Mouse (Mus musculus) hindbrain, embryonic 13.5 days (tissue): ENCODE measurements around the gene Zcchc12. TPM values are rescaled to one million over a fixed set of nuclear protein-coding genes. Genes with fewer than 3 reads are reported as not detected.

Experiments used
- ATAC-seq: fragments of 200-750 bp; cut with Nextera tagmentation; 2 replicates; pipeline ENCODE4 v1.8.0; 2017; ENCODE audit warnings: moderate TSS enrichment; ENCODE audit not compliant: low FRiP score
- H3K27ac ChIP-seq: fragments of 300-500 bp; sonication (generic); 2 replicates; pipeline ENCODE4 v1.5.1; 2015; ENCODE audit warnings: inconsistent platforms, mild to moderate bottlenecking, moderate library complexity
- H3K27me3 ChIP-seq: fragments of 300-500 bp; sonication (generic); 2 replicates; pipeline ENCODE4 v1.6.1; 2015; ENCODE audit warnings: mild to moderate bottlenecking, inconsistent platforms
- H3K36me3 ChIP-seq: fragments of 300-500 bp; sonication (generic); 2 replicates; pipeline ENCODE4 v1.6.1; 2015; ENCODE audit warnings: mild to moderate bottlenecking, inconsistent platforms
- H3K4me1 ChIP-seq: fragments of 300-500 bp; sonication (generic); replicated peaks from 2 replicates; pipeline ENCODE4 v1.6.1; 2015; ENCODE audit warnings: inconsistent platforms
- H3K4me2 ChIP-seq: fragments of 300-500 bp; sonication (generic); 2 replicates; pipeline ENCODE4 v1.6.1; 2015; ENCODE audit warnings: inconsistent platforms, mild to moderate bottlenecking, moderate library complexity
- H3K4me3 ChIP-seq: fragments of 300-500 bp; sonication (generic); 2 replicates; pipeline ENCODE4 v1.5.1; 2015; ENCODE audit warnings: mild to moderate bottlenecking, inconsistent platforms
- H3K9ac ChIP-seq: fragments of 300-500 bp; sonication (generic); 2 replicates; pipeline ENCODE4 v1.6.1; 2015; ENCODE audit warnings: mild to moderate bottlenecking, inconsistent platforms
- H3K9me3 ChIP-seq: fragments of 300-500 bp; sonication (generic); 2 replicates; pipeline ENCODE4 v1.6.1; 2016; ENCODE audit warnings: inconsistent platforms
- WGBS: fragments of 180-500 bp; shearing (Covaris S2); methylation state at CpG from one replicate; pipeline ENCODE4 v1.1.7; 2015; 5-methylcytosine and 5-hydroxymethylcytosine counted together
- polyA plus RNA-seq: library from polyadenylated mRNA; unstranded; fragments of >200 nt; fragmentation: Nextera tagmentation; extraction: Ambion mirVana; gene quantifications from 2 replicates; pipeline ENCODE4 v1.2.1, GENCODE M21; 2015

Zcchc12 gene
- polyA plus RNA-seq, 1 experiment from 2014 or later = 175 TPM

DNA sequence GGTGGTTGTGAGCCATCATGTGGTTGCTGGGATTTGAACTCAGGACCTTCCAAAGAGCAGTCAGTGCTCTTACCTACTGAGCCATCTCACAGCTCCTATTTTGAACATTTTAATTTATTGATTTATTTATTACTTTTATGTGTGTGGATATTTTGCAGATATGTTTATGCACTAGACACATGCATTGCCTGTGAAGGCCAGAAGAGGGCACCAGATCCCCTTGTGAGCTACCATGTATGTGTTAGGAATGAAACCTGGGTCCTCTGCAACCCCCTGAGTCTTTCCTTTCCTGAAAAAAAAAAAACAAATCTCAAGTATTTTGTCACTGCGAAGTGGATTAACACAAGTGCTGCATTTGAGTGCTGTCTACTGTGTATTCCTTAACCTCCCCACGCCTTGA, 30.9 kb downstream of the Zcchc12 start:
- H3K9me3 ChIP-seq = no peaks in the 10 kb centered on the region
- H3K27me3 ChIP-seq = no peaks in the 10 kb centered on the region
- H3K27ac ChIP-seq = no peak overlapping the region
- H3K4me1 ChIP-seq = no peaks in the 10 kb centered on the region
- no peak overlapping the region for H3K9ac ChIP-seq
- no peaks in the 10 kb centered on the region for H3K36me3 ChIP-seq
- ATAC-seq = no peak
- no peak overlapping the region for H3K4me3 ChIP-seq
- WGBS = 42% methylated on average over 2 of the region's 2 CpGs
- no peak overlapping the region for H3K4me2 ChIP-seq

GRCm38 (mm10) chrX:36228861-36229260, 33.2 kb downstream of the Zcchc12 start:
- no peak overlapping the region for H3K27ac ChIP-seq
- H3K27me3 ChIP-seq = no peaks in the 10 kb centered on the region
- H3K36me3 ChIP-seq = no peaks in the 10 kb centered on the region
- H3K9me3 ChIP-seq = no peaks in the 10 kb centered on the region
- no peak overlapping the region for H3K4me3 ChIP-seq
- H3K4me1 ChIP-seq = no peaks in the 10 kb centered on the region
- no peak overlapping the region for H3K4me2 ChIP-seq
- no peak for ATAC-seq
- no peak overlapping the region for H3K9ac ChIP-seq
- WGBS = 65% methylated on average over 7 of the region's 7 CpGs

DNA sequence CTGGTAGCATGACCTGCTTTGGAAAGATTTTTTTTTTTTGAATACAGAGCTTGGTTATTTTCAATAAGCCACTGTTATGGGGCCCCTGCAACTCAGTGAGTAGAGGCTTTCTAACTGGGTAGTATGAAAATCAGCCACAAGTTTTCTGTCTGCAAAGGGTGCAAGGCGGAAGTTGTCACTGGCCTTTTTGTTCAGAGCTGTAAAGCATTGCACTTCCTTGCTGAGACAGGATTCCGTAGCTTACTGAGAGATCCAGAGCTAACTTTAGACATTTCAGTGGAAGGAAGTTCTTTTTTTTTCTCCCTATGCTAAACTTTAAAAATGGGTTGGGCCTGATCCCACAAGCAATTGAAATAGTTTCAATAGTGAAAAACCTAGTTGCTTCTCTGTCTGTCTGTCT, 33.6 kb downstream of the Zcchc12 start:
- Histone ChIP-seq H3K4me3 (no peak overlapping the region), H3K4me1 (no peaks in the 10 kb centered on the region), H3K36me3 (no peaks in the 10 kb centered on the region), H3K4me2 (no peak overlapping the region), H3K27ac (no peak overlapping the region), H3K27me3 (no peaks in the 10 kb centered on the region), H3K9ac (no peak overlapping the region), H3K9me3 (no peaks in the 10 kb centered on the region)
- WGBS = 75% methylated on average over 2 of the region's 2 CpGs
- no peak for ATAC-seq

DNA sequence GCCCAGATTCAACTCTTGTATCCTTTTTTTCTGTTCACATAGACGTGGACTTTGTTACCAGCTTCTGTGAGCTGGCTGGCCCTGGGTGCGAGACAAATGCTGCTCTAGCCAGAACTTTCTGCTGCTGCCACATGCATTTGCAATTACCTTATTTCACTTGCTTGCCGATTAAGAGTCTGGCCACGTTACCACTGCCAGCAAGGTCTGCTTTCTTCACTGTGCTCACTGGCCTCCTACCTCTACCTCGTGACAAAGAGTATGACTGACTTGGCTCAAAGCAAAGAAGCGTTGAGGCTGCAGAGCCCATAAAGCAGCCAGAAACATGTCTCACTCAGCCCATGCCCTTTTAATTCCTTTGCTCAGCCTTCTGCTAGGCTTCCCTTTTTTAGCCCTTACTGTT, 39.9 kb downstream of the Zcchc12 start:
- H3K36me3 ChIP-seq = no peaks in the 10 kb centered on the region
- H3K9me3 ChIP-seq = no peaks in the 10 kb centered on the region
- H3K4me1 ChIP-seq = no peaks in the 10 kb centered on the region
- H3K27ac ChIP-seq = no peak overlapping the region
- no peak overlapping the region for H3K4me3 ChIP-seq
- no peak overlapping the region for H3K4me2 ChIP-seq
- 87% methylated on average over 6 of the region's 6 CpGs for WGBS
- H3K27me3 ChIP-seq = no peaks in the 10 kb centered on the region
- no peak for ATAC-seq
- H3K9ac ChIP-seq = no peak overlapping the region

Other genes with a start within 250 kb of the Zcchc12 start
- gene Il13ra1, start 83.8 kb upstream of the Zcchc12 start, polyA plus RNA-seq = 4.7 and 6.0 TPM in 2 replicates
- 0.26 and 0.51 TPM in 2 replicates for gene Lonrf3, start 132.4 kb downstream of the Zcchc12 start, polyA plus RNA-seq
- not detected in 2 replicates for gene Gm6268, start 205.4 kb downstream of the Zcchc12 start, polyA plus RNA-seq